Mouse (Mus musculus) intestine, embryonic 16.5 days (tissue): ENCODE data around the gene Ptprs. TPM values are rescaled to one million over a fixed set of nuclear protein-coding genes. Genes with fewer than 3 reads are reported as not detected.
"Not testable (repeated sequence)": the region's sequence is repeated elsewhere in the genome, so short reads cannot be mapped to it uniquely, and the experiment has no call there.

Experiments used
- ATAC-seq: fragments of 200-750 bp; cut with Nextera tagmentation; 2 replicates; pipeline ENCODE4 v1.8.0; 2017; ENCODE audit warnings: moderate TSS enrichment, moderate library complexity
- H3K27ac ChIP-seq: fragments of 300-500 bp; sonication (generic); 2 replicates; pipeline ENCODE4 v1.5.1; 2014; ENCODE audit warnings: mild to moderate bottlenecking, low read length
- H3K27me3 ChIP-seq: fragments of 300-500 bp; sonication (generic); replicated peaks from 2 replicates; pipeline ENCODE4 v1.6.1; 2014; ENCODE audit warnings: low read length, control low read depth, mixed read lengths; ENCODE audit not compliant: control insufficient read depth, insufficient read depth
- H3K36me3 ChIP-seq: fragments of 300-500 bp; sonication (generic); 2 replicates; pipeline ENCODE4 v1.6.1; 2014; ENCODE audit warnings: low read length, control low read depth; ENCODE audit not compliant: control insufficient read depth, insufficient read depth
- H3K4me1 ChIP-seq: fragments of 300-500 bp; sonication (generic); 2 replicates; pipeline ENCODE4 v1.6.1; 2014; ENCODE audit warnings: low read length, control low read depth, mixed read lengths; ENCODE audit not compliant: control insufficient read depth, insufficient read depth
- H3K4me2 ChIP-seq: fragments of 300-500 bp; sonication (generic); 2 replicates; pipeline ENCODE4 v1.6.1; 2014; ENCODE audit warnings: low read depth, low read length, control low read depth
- H3K4me3 ChIP-seq: fragments of 300-500 bp; sonication (generic); 2 replicates; pipeline ENCODE4 v1.5.1; 2014; ENCODE audit warnings: mild to moderate bottlenecking, low read length
- H3K9ac ChIP-seq: fragments of 300-500 bp; sonication (generic); 2 replicates; pipeline ENCODE4 v1.6.1; 2014; ENCODE audit warnings: low read depth, low read length
- H3K9me3 ChIP-seq: fragments of 300-500 bp; sonication (generic); 2 replicates; pipeline ENCODE4 v1.6.1; 2016; ENCODE audit warnings: low read length, control low read depth; ENCODE audit not compliant: control insufficient read depth
- WGBS: fragments of 180-500 bp; shearing (Covaris S2); extraction: QIAGEN DNeasy Blood & Tissue Kit; methylation state at CpG from one replicate; pipeline ENCODE4 v1.1.7; 2014; 5-methylcytosine and 5-hydroxymethylcytosine counted together
- polyA plus RNA-seq: library from polyadenylated mRNA; unstranded; fragments of >200 nt; fragmentation: Nextera tagmentation; extraction: Ambion mirVana; gene quantifications from 2 replicates; pipeline ENCODE4 v1.2.1, GENCODE M21; 2015

Ptprs gene
- polyA plus RNA-seq, 1 experiment from 2014 or later: 34.4 TPM

- no peaks in the 10 kb centered on the region for H3K36me3 ChIP-seq
- no peaks in the 10 kb centered on the region for H3K9me3 ChIP-seq
- H3K4me2 ChIP-seq: peak overlapping the region; percentile 50; the same call in 1 of the 2 replicates
- peaks cover 49% of the 10 kb centered on the region for H3K27me3 ChIP-seq
- H3K9ac ChIP-seq: no peak overlapping the region
- 23% methylated on average over 27 of the region's 27 CpGs for WGBS
- peaks cover 10% of the 10 kb centered on the region for H3K4me1 ChIP-seq
- peak overlapping the region; percentile 36 for H3K4me3 ChIP-seq
- ATAC-seq: no peak
- no peak overlapping the region for H3K27ac ChIP-seq
Observed at GRCm38 (mm10) chr17:56510473-56510969, 34.2 kb upstream of the Ptprs start.

- Histone ChIP-seq H3K9me3 (no peaks in the 10 kb centered on the region), H3K36me3 (no peaks in the 10 kb centered on the region), H3K4me2 (peak overlapping the region; percentile 32; the same call in 1 of the 2 replicates), H3K27me3 (peaks cover 43% of the 10 kb centered on the region), H3K4me3 (peak overlapping the region; percentile 14), H3K4me1 (peaks cover 10% of the 10 kb centered on the region), H3K9ac (0 out of 2 replicates have a peak overlapping the region, but pooled peaks have one; percentile 37), H3K27ac (no peak overlapping the region)
- 9% methylated on average over 32 of the region's 37 CpGs for whole genome bisulfite sequencing
- no peak for ATAC-seq
Observed at GRCm38 (mm10) chr17:56509707-56510472, 33.6 kb upstream of the Ptprs start.

GRCm38 (mm10) chr17:56509021-56509640, 32.8 kb upstream of the Ptprs start:
- no peak overlapping the region for H3K9ac ChIP-seq
- H3K36me3 ChIP-seq: no peaks in the 10 kb centered on the region
- H3K9me3 ChIP-seq: no peaks in the 10 kb centered on the region
- no peak overlapping the region for H3K27ac ChIP-seq
- ATAC-seq: no peak
- peaks cover 38% of the 10 kb centered on the region for H3K27me3 ChIP-seq
- H3K4me2 ChIP-seq: no peak overlapping the region
- 52% methylated on average over 10 of the region's 10 CpGs for WGBS
- peaks cover 10% of the 10 kb centered on the region for H3K4me1 ChIP-seq
- no peak overlapping the region for H3K4me3 ChIP-seq

- Histone ChIP-seq H3K27ac (peak overlapping the region; percentile 95), H3K9ac (peak overlapping the region; percentile 90), H3K9me3 (no peaks in the 10 kb centered on the region), H3K4me3 (peak overlapping the region; percentile 66), H3K4me1 (peaks cover 10% of the 10 kb centered on the region), H3K27me3 (peaks cover 28% of the 10 kb centered on the region), H3K4me2 (peak overlapping the region; percentile 98), H3K36me3 (no peaks in the 10 kb centered on the region)
- ATAC-seq: peak; percentile 97
- under 1% methylated on average over 42 of the region's 42 CpGs for WGBS
Observed at GRCm38 (mm10) chr17:56507161-56508068, 31.1 kb upstream of the Ptprs start.

- Histone ChIP-seq H3K27me3 (peaks cover 19% of the 10 kb centered on the region), H3K4me3 (peak overlapping the region; percentile 66), H3K9me3 (no peaks in the 10 kb centered on the region), H3K4me2 (peak overlapping the region; percentile 98), H3K4me1 (peaks cover 7% of the 10 kb centered on the region), H3K9ac (peak overlapping the region; percentile 90), H3K27ac (peak overlapping the region; percentile 95), H3K36me3 (no peaks in the 10 kb centered on the region)
- WGBS: 60% methylated on average over 15 of the region's 15 CpGs
- ATAC-seq: no peak
Observed at GRCm38 (mm10) chr17:56506417-56507065, 30.3 kb upstream of the Ptprs start.

GRCm38 (mm10) chr17:56505401-56505800, 29.1 kb upstream of the Ptprs start:
- 77% methylated on average over 10 of the region's 10 CpGs for WGBS
- Histone ChIP-seq H3K4me2 (no peak overlapping the region), H3K4me1 (peaks cover 7% of the 10 kb centered on the region), H3K27me3 (peaks cover 8% of the 10 kb centered on the region), H3K27ac (no peak overlapping the region), H3K36me3 (no peaks in the 10 kb centered on the region), H3K9me3 (no peaks in the 10 kb centered on the region), H3K9ac (no peak overlapping the region), H3K4me3 (no peak overlapping the region)
- ATAC-seq: no peak

GRCm38 (mm10) chr17:56502526-56502925, 26.2 kb upstream of the Ptprs start:
- ATAC-seq: no peak
- Histone ChIP-seq H3K9ac (no peak overlapping the region), H3K27me3 (no peaks in the 10 kb centered on the region), H3K4me2 (no peak overlapping the region), H3K9me3 (peaks cover 4% of the 10 kb centered on the region; the same call in 1 of the 2 replicates), H3K4me1 (peaks cover 4% of the 10 kb centered on the region), H3K27ac (no peak overlapping the region), H3K4me3 (no peak overlapping the region), H3K36me3 (no peaks in the 10 kb centered on the region)
- WGBS: 30% methylated on average over 9 of the region's 9 CpGs

- H3K27me3 ChIP-seq, H3K36me3 ChIP-seq, ATAC-seq, H3K4me1 ChIP-seq, H3K9ac ChIP-seq, H3K9me3 ChIP-seq, H3K27ac ChIP-seq, H3K4me3 ChIP-seq, H3K4me2 ChIP-seq: not testable (repeated sequence)
- 41% methylated on average over 2 of the region's 2 CpGs for WGBS
Observed at GRCm38 (mm10) chr17:56501635-56502400, 25.5 kb upstream of the Ptprs start.
